Mouse (Mus musculus) liver, postnatal 0 days (tissue): ENCODE data around the gene Cyb561.

Experiments
- CTCF ChIP-seq: sonication (generic); IDR thresholded peaks from 2 replicates; pipeline ENCODE4 v1.5.1; 2016; ENCODE audit warnings: antibody characterized with exemption, low read depth
- EP300 ChIP-seq: IDR thresholded peaks from 2 replicates; pipeline ENCODE4 v1.6.1; 2016; ENCODE audit warnings: antibody characterized with exemption, low read depth, mild to moderate bottlenecking

DNA sequence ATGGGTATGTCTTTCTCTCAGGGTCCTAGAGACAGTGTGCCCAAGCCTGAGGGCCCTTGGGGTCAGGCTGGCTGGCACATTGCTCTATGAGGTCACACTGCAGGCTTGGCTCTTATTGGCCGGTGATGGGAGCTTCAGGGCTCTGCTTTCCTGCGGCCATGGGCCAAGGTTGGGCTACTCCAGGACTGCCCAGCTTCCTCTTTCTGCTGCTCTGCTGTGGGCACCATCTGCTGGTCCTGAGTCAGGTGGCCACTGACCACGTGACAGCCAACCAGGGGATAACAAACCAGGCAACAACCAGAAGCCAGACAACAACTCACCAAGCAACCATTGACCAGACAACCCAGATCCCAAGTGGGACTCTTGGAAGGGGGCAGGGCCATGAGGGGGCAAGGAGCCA is 21.9 kb upstream of the Cyb561 start:
- TF ChIP-seq CTCF (no peak), EP300 (no peak)
